10 mouse cellular contexts compared by ENCODE assay signal in the genomic region with DNA sequence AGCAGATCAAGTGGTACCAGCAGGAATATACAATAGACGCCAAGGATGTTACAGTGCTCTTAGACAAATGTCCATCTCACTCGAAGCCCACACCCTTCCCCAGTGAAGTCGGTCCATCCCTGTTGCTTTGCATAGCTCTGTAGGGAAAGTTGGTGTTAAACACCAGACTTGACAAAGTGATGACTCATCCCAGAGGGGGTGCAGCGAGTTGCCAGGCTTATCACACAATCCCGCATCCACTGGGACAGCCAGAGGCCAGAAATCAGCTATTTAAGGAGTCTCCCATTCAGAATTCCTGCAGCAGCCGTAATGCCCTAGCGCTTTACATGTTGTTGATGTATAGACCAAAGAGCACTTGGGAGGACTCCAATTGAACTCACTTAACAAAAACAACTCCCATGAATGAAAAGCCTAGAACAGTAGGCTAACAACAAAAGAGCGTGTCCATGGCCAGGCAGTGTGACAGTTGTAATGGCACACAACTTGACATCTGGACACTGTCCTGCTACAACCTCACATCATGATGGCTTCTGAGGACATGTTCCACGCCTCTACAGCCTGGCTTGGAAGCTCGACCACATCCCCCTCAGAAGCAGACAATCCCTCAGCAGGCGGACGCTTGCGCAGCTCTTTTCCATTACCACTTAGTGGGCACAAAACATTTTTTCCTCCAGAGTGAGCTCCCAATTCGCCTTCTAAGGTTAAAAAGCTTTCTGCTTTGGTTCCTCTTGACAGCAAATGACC. TPM values are rescaled to one million over a fixed set of nuclear protein-coding genes. Genes with fewer than 3 reads are reported as not detected.
DNase-seq lines count a peak whose midpoint lies in the region; ATAC-seq and TF ChIP-seq lines count a peak whose summit lies in the region.
"Had no signal": no experiment of that assay in that cellular context is flagged by ENCODE, and none has a peak within 500 bp of the region (broad histone marks: within the 10 kb centered on the region; RNA-seq: fewer than 3 reads in every experiment).

No protein-coding gene starts in this region.

- 82% methylated on average over 14 of the region's 14 CpGs for WGBS in limb, embryonic 10.5 days
- 43% methylated on average over 14 of the region's 14 CpGs for WGBS in stomach, postnatal 0 days

- no peak for TF ChIP-seq CTCF in gastrocnemius, adult 2 months (IDR thresholded peaks at IDR 0.05)
- no peak for TF ChIP-seq CTCF in stomach, postnatal 0 days (IDR thresholded peaks at IDR 0.05; ENCODE audit: low read depth)

- intact Hi-C loops in gastrocnemius, adult 2 months (cut with DNase I) = no loop called here
- intact Hi-C loops in left cerebral cortex, postnatal 36 days (cut with DNase I) = no loop called here

- no peaks in the 10 kb centered on the region for H3K9me3 ChIP-seq in limb, embryonic 10.5 days (replicated peaks)
- H3K9me3 ChIP-seq in stomach, postnatal 0 days (ENCODE audit: control insufficient read depth, low read length) = no peaks in the 10 kb centered on the region
- H3K9me3 ChIP-seq: limb, embryonic 15.5 days had no signal

- ATAC-seq in stomach, postnatal 0 days (ENCODE audit: low FRiP score, low TSS enrichment) = no peak

- H3K27ac ChIP-seq in gastrocnemius, adult 2 months = peak overlapping the region; percentile 88
- H3K27ac ChIP-seq in limb, embryonic 10.5 days = no peak overlapping the region
- no peak overlapping the region for H3K27ac ChIP-seq in stomach, postnatal 0 days (replicated peaks)
- H3K27ac ChIP-seq: limb, embryonic 15.5 days had no signal

- no peak overlapping the region for H3K9ac ChIP-seq in stomach, postnatal 0 days (ENCODE audit: low read length)
- H3K9ac ChIP-seq: limb, embryonic 15.5 days had no signal

- peak overlapping the region; percentile 92 for H3K4me3 ChIP-seq in gastrocnemius, adult 2 months
- peak overlapping the region; percentile 91 for H3K4me3 ChIP-seq in limb, embryonic 10.5 days
- H3K4me3 ChIP-seq in stomach, postnatal 0 days (ENCODE audit: low read depth, low read length) = no peak overlapping the region; the same call in 1 of the 2 replicates
- H3K4me3 ChIP-seq: limb, embryonic 15.5 days had no signal

- no peaks in the 10 kb centered on the region for H3K27me3 ChIP-seq in limb, embryonic 10.5 days (ENCODE audit: low read depth, poor library complexity, severe bottlenecking)
- no peaks in the 10 kb centered on the region for H3K27me3 ChIP-seq in stomach, postnatal 0 days (ENCODE audit: control insufficient read depth, insufficient read depth, low read length)
- H3K27me3 ChIP-seq: limb, embryonic 15.5 days had no signal

- H3K4me1 ChIP-seq in limb, embryonic 10.5 days = peaks cover 52% of the 10 kb centered on the region
- H3K4me1 ChIP-seq in stomach, postnatal 0 days (replicated peaks; ENCODE audit: control insufficient read depth, insufficient read depth) = no peaks in the 10 kb centered on the region; the same call in 1 of the 2 replicates

- H3K4me2 ChIP-seq in stomach, postnatal 0 days (replicated peaks; ENCODE audit: low read depth) = peak overlapping the region; percentile 90

- peaks cover 33% of the 10 kb centered on the region for H3K36me3 ChIP-seq in limb, embryonic 10.5 days
- H3K36me3 ChIP-seq in stomach, postnatal 0 days (ENCODE audit: control insufficient read depth, insufficient read depth, low read length) = no peaks in the 10 kb centered on the region
- H3K36me3 ChIP-seq: limb, embryonic 15.5 days had no signal

- no peak for TF ChIP-seq EP300 in stomach, postnatal 0 days (optimal IDR thresholded peaks at IDR 0.05)

- no peak for DNase-seq in gastrocnemius, adult 2 months
- no peak for DNase-seq in gastrocnemius, postnatal 4 days (ENCODE audit: low spot score in 2 of 2)
- DNase-seq in right cerebral cortex, postnatal 14 days = peak; percentile 23
- DNase-seq in right cerebral cortex, postnatal 25 days = no peak
- DNase-seq in limb, embryonic 10.5 days (ENCODE audit: low spot score) = no peak
- DNase-seq in stomach, postnatal 0 days (ENCODE audit: low spot score) = no peak
- DNase-seq in testis, postnatal 14 days (ENCODE audit: low spot score) = no peak
- DNase-seq in left cerebral cortex, postnatal 36 days (ENCODE audit: low spot score in 2 of 2) = no peak
- DNase-seq: cerebellum, adult 11-12 months had no signal

RNA-seq across cellular contexts. Expression of gene Myo1b, which starts 2.6 kb away (rescaled TPM):
- 10 to 100 TPM in 1 of 2 experiments, 1 to 10 TPM in 1; 8.8 to 13.1 TPM for total RNA-seq in gastrocnemius, adult 2 months (2021)
- total RNA-seq in gastrocnemius, postnatal 4 days (2021) = 10 to 100 TPM; 58.0 to 63.4 TPM
- polyA plus RNA-seq in limb, embryonic 10.5 days (2016; fragmentation: Nextera tagmentation; extraction: Ambion mirVana) = 103 and 115 TPM in 2 replicates
- 31.7 and 38.3 TPM in 2 replicates for polyA plus RNA-seq in stomach, postnatal 0 days (2015; fragmentation: Nextera tagmentation; extraction: Ambion mirVana)
- 10 to 100 TPM; 28.5 to 39.4 TPM for total RNA-seq in left cerebral cortex, postnatal 36 days (2021)
